18 mouse cellular contexts compared by ENCODE assay signal in genomic region chr5:146719584-146720356, GRCm38 (mm10).
DNase-seq lines count a peak whose midpoint lies in the region; ATAC-seq lines count a peak whose summit lies in the region.
"Had no signal": no experiment of that assay in that cellular context is flagged by ENCODE, and none has a peak within 500 bp of the region (broad histone marks: within the 10 kb centered on the region; RNA-seq: fewer than 3 reads in every experiment).

No protein-coding gene starts in this region.

- ATAC-seq in granulocyte monocyte progenitor cell, adult 5-6 weeks (replicated peaks; ENCODE audit: poor library complexity, severe bottlenecking) = peak; percentile 75
- ATAC-seq: forebrain, embryonic 13.5 days; forebrain, embryonic 16.5 days; hindbrain, postnatal 0 days; inflammation-experienced regulatory T-cells, adult 6 months; intestine, embryonic 16.5 days had no signal

- peak; percentile 26 to 34 for DNase-seq in cerebellum, postnatal 10 days
- DNase-seq in cerebellum, adult 9-10 months = no peak
- DNase-seq in R1 (ENCODE audit: low read depth, low spot score) = peak; percentile 58
- no peak for DNase-seq in adrenal gland, postnatal 36 days
- no peak for DNase-seq in cerebellum, adult 11 months
- DNase-seq: adrenal gland, adult 2 months; adrenal gland, postnatal 14 days; cerebellum, adult 2 months; gastrocnemius, postnatal 25 days; heart, adult 2 months; heart, postnatal 14 days; heart, postnatal 4 days had no signal

Comparison
In these comparisons a context has a peak if more than half of its experiments do, and no peak if none do; other contexts are left out.
1. DNase-seq: peak in cerebellum, postnatal 10 days (2 of 2) and R1 (single experiment); none in cerebellum, adult 9-10 months (single experiment), adrenal gland, postnatal 36 days (0 of 2) and cerebellum, adult 11 months (single experiment).